Mouse (Mus musculus): Measurements from ENCODE around the gene Znhit2. TPM values are rescaled to one million over a fixed set of nuclear protein-coding genes. Genes with fewer than 3 reads are reported as not detected.

Gene Znhit2
- polyA plus RNA-seq, 1 experiment from 2014 or later, result 27.6 TPM

DNA sequence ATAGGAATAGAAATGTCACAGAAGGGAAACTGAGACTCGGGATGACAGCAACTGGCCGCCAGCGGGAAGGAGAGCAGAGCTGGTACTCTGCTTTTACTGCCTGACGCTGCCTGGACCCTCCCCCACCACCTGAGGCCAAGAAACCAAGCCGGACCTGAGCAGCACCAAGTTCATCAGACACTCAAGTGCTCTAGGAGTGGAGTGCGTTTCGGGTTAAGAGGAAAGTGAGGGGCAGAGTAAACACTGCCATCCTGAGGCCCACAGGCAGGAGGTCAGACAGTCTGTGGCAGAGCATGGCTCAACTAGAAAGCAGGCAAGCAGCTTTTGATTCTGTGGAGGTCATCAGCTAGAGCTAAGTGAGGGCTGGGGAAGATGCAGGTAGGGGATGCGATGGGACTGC, 37.9 kb upstream of the Znhit2 start:
- Histone ChIP-seq H3K9me3 (ENCODE audit: control insufficient read depth, low read depth, low read length) (no peaks in the 10 kb centered on the region), H3K36me3 (ENCODE audit: control insufficient read depth, insufficient read depth, low read length) (no peaks in the 10 kb centered on the region), H3K4me2 (replicated peaks; ENCODE audit: low read depth, low read length) (no peak overlapping the region), H3K9ac (replicated peaks; ENCODE audit: low read depth, low read length) (no peak overlapping the region), H3K27ac (ENCODE audit: low read length) (no peak overlapping the region), H3K4me3 (ENCODE audit: low read depth, low read length) (no peak overlapping the region), H3K27me3 (ENCODE audit: control insufficient read depth, insufficient read depth, low read length) (no peaks in the 10 kb centered on the region), H3K4me1 (ENCODE audit: control insufficient read depth, insufficient read depth, low read length) (no peaks in the 10 kb centered on the region)
- 53% methylated on average over 8 of the region's 8 CpGs for WGBS
- ATAC-seq (ENCODE audit: insufficient number of reproducible peaks, insufficient read depth, low FRiP score, low read depth), result no peak

- no peak overlapping the region for H3K4me2 ChIP-seq (replicated peaks; ENCODE audit: low read depth, low read length)
- no peaks in the 10 kb centered on the region for H3K27me3 ChIP-seq (ENCODE audit: control insufficient read depth, insufficient read depth, low read length)
- no peak overlapping the region for H3K27ac ChIP-seq (ENCODE audit: low read length)
- H3K4me1 ChIP-seq (ENCODE audit: control insufficient read depth, insufficient read depth, low read length), result no peaks in the 10 kb centered on the region
- H3K9me3 ChIP-seq (ENCODE audit: control insufficient read depth, low read depth, low read length), result no peaks in the 10 kb centered on the region
- no peak overlapping the region for H3K4me3 ChIP-seq (ENCODE audit: low read depth, low read length)
- no peaks in the 10 kb centered on the region for H3K36me3 ChIP-seq (ENCODE audit: control insufficient read depth, insufficient read depth, low read length)
- no peak overlapping the region for H3K9ac ChIP-seq (replicated peaks; ENCODE audit: low read depth, low read length)
- WGBS, result 85% methylated on average over 7 of the region's 7 CpGs
- ATAC-seq (ENCODE audit: insufficient number of reproducible peaks, insufficient read depth, low FRiP score, low read depth), result no peak
Observed at GRCm38 (mm10) chr19:6023930-6024329, 37.1 kb upstream of the Znhit2 start.

DNA sequence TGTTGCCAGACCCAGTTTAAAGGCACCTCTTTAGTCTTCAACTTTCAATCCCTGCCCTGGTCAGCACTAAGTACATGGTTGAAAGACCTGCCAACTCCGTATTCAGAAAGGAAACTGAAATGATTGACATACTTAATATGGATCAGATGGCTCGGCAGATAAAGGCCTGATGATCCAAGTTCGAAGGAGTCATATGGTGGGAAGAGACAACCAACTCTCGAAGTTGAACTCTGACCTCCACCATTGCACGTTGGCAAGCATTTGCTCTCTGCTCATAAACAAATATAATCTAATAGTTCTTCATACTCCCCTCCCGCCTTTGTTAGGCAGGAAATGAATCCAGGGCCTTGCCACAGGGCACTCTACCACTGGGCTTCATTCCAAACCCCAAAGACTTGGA, 32.0 kb upstream of the Znhit2 start:
- WGBS, result 79% methylated on average over 6 of the region's 6 CpGs
- Histone ChIP-seq H3K36me3 (ENCODE audit: control insufficient read depth, insufficient read depth, low read length) (no peaks in the 10 kb centered on the region), H3K9ac (replicated peaks; ENCODE audit: low read depth, low read length) (no peak overlapping the region)

GRCm38 (mm10) chr19:6029426-6029825, 31.6 kb upstream of the Znhit2 start:
- no peak for ATAC-seq (ENCODE audit: insufficient number of reproducible peaks, insufficient read depth, low FRiP score, low read depth)
- Histone ChIP-seq H3K9ac (replicated peaks; ENCODE audit: low read depth, low read length) (no peak overlapping the region), H3K27ac (ENCODE audit: low read length) (no peak overlapping the region), H3K36me3 (ENCODE audit: control insufficient read depth, insufficient read depth, low read length) (no peaks in the 10 kb centered on the region), H3K4me3 (ENCODE audit: low read depth, low read length) (no peak overlapping the region), H3K4me1 (ENCODE audit: control insufficient read depth, insufficient read depth, low read length) (no peaks in the 10 kb centered on the region), H3K27me3 (ENCODE audit: control insufficient read depth, insufficient read depth, low read length) (no peaks in the 10 kb centered on the region), H3K4me2 (replicated peaks; ENCODE audit: low read depth, low read length) (no peak overlapping the region), H3K9me3 (ENCODE audit: control insufficient read depth, low read depth, low read length) (no peaks in the 10 kb centered on the region)
- WGBS, result 73% methylated on average over 9 of the region's 9 CpGs

More for the DNA sequence above, 32.0 kb upstream of the Znhit2 start:
- no peak for ATAC-seq (ENCODE audit: insufficient number of reproducible peaks, insufficient read depth, low FRiP score, low read depth)
- Histone ChIP-seq H3K4me2 (replicated peaks; ENCODE audit: low read depth, low read length) (no peak overlapping the region), H3K27me3 (ENCODE audit: control insufficient read depth, insufficient read depth, low read length) (no peaks in the 10 kb centered on the region), H3K4me3 (ENCODE audit: low read depth, low read length) (no peak overlapping the region), H3K4me1 (ENCODE audit: control insufficient read depth, insufficient read depth, low read length) (no peaks in the 10 kb centered on the region), H3K9me3 (ENCODE audit: control insufficient read depth, low read depth, low read length) (no peaks in the 10 kb centered on the region), H3K27ac (ENCODE audit: low read length) (no peak overlapping the region)

GRCm38 (mm10) chr19:6030520-6031280, 30.3 kb upstream of the Znhit2 start:
- 66% methylated on average over 14 of the region's 14 CpGs for WGBS
- no peak overlapping the region for H3K4me2 ChIP-seq (replicated peaks; ENCODE audit: low read depth, low read length)
- no peaks in the 10 kb centered on the region for H3K36me3 ChIP-seq (ENCODE audit: control insufficient read depth, insufficient read depth, low read length)
- no peak overlapping the region for H3K27ac ChIP-seq (ENCODE audit: low read length)
- no peak overlapping the region for H3K4me3 ChIP-seq (ENCODE audit: low read depth, low read length)
- no peak overlapping the region for H3K9ac ChIP-seq (replicated peaks; ENCODE audit: low read depth, low read length)
- no peaks in the 10 kb centered on the region for H3K4me1 ChIP-seq (ENCODE audit: control insufficient read depth, insufficient read depth, low read length)
- no peaks in the 10 kb centered on the region for H3K27me3 ChIP-seq (ENCODE audit: control insufficient read depth, insufficient read depth, low read length)
- H3K9me3 ChIP-seq (ENCODE audit: control insufficient read depth, low read depth, low read length), result no peaks in the 10 kb centered on the region
- no peak for ATAC-seq (ENCODE audit: insufficient number of reproducible peaks, insufficient read depth, low FRiP score, low read depth)

GRCm38 (mm10) chr19:6035966-6036585, 24.9 kb upstream of the Znhit2 start:
- ATAC-seq (ENCODE audit: insufficient number of reproducible peaks, insufficient read depth, low FRiP score, low read depth), result no peak
- no peak overlapping the region for H3K27ac ChIP-seq (ENCODE audit: low read length)
- 70% methylated on average over 9 of the region's 9 CpGs for WGBS
- no peak overlapping the region for H3K4me3 ChIP-seq (ENCODE audit: low read depth, low read length)
- no peaks in the 10 kb centered on the region for H3K4me1 ChIP-seq (ENCODE audit: control insufficient read depth, insufficient read depth, low read length)
- no peaks in the 10 kb centered on the region for H3K27me3 ChIP-seq (ENCODE audit: control insufficient read depth, insufficient read depth, low read length)
- H3K36me3 ChIP-seq (ENCODE audit: control insufficient read depth, insufficient read depth, low read length), result no peaks in the 10 kb centered on the region
- H3K9ac ChIP-seq (replicated peaks; ENCODE audit: low read depth, low read length), result no peak overlapping the region
- H3K4me2 ChIP-seq (replicated peaks; ENCODE audit: low read depth, low read length), result no peak overlapping the region
- H3K9me3 ChIP-seq (ENCODE audit: control insufficient read depth, low read depth, low read length), result no peaks in the 10 kb centered on the region

- Histone ChIP-seq H3K4me1 (ENCODE audit: control insufficient read depth, insufficient read depth, low read length) (no peaks in the 10 kb centered on the region), H3K27me3 (ENCODE audit: control insufficient read depth, insufficient read depth, low read length) (no peaks in the 10 kb centered on the region), H3K4me2 (replicated peaks; ENCODE audit: low read depth, low read length) (no peak overlapping the region), H3K4me3 (ENCODE audit: low read depth, low read length) (no peak overlapping the region), H3K27ac (ENCODE audit: low read length) (no peak overlapping the region), H3K36me3 (ENCODE audit: control insufficient read depth, insufficient read depth, low read length) (no peaks in the 10 kb centered on the region), H3K9me3 (ENCODE audit: control insufficient read depth, low read depth, low read length) (no peaks in the 10 kb centered on the region), H3K9ac (replicated peaks; ENCODE audit: low read depth, low read length) (no peak overlapping the region)
- ATAC-seq (ENCODE audit: insufficient number of reproducible peaks, insufficient read depth, low FRiP score, low read depth), result no peak
Observed at GRCm38 (mm10) chr19:6037695-6038094, 23.3 kb upstream of the Znhit2 start.

DNA sequence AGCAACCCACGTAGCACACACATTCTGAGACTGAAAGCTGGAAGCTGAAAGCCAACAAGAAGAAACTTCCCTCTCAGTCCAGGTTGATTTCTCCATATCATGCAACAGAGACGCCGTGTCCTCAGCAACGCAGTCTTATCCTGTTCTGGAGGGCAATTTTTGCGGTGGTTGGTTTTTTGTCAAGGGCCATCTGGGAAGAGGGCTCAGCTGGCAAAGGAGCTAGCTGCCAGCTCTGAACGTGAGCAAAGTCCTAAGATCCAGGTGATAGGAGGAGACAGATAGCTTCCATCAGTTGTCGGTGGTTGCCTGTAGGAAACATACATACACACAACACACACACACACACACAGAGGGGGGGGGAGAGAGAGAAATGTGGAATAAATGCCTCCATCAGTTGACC, 22.7 kb upstream of the Znhit2 start:
- H3K4me1 ChIP-seq (ENCODE audit: control insufficient read depth, insufficient read depth, low read length), result no peaks in the 10 kb centered on the region
- H3K9me3 ChIP-seq (ENCODE audit: control insufficient read depth, low read depth, low read length), result no peaks in the 10 kb centered on the region
- H3K4me2 ChIP-seq (replicated peaks; ENCODE audit: low read depth, low read length), result no peak overlapping the region
- H3K9ac ChIP-seq (replicated peaks; ENCODE audit: low read depth, low read length), result no peak overlapping the region
- no peak for ATAC-seq (ENCODE audit: insufficient number of reproducible peaks, insufficient read depth, low FRiP score, low read depth)
- no peaks in the 10 kb centered on the region for H3K36me3 ChIP-seq (ENCODE audit: control insufficient read depth, insufficient read depth, low read length)
- no peak overlapping the region for H3K27ac ChIP-seq (ENCODE audit: low read length)
- no peak overlapping the region for H3K4me3 ChIP-seq (ENCODE audit: low read depth, low read length)
- 83% methylated on average over 7 of the region's 7 CpGs for WGBS
- no peaks in the 10 kb centered on the region for H3K27me3 ChIP-seq (ENCODE audit: control insufficient read depth, insufficient read depth, low read length)

GRCm38 (mm10) chr19:6040002-6040401, 21.0 kb upstream of the Znhit2 start:
- H3K9me3 ChIP-seq (ENCODE audit: control insufficient read depth, low read depth, low read length), result no peaks in the 10 kb centered on the region
- H3K4me1 ChIP-seq (ENCODE audit: control insufficient read depth, insufficient read depth, low read length), result peaks cover 1% of the 10 kb centered on the region; the same call in 1 of the 2 replicates
- no peak overlapping the region for H3K4me3 ChIP-seq (ENCODE audit: low read depth, low read length)
- no peaks in the 10 kb centered on the region for H3K36me3 ChIP-seq (ENCODE audit: control insufficient read depth, insufficient read depth, low read length)
- ATAC-seq (ENCODE audit: insufficient number of reproducible peaks, insufficient read depth, low FRiP score, low read depth), result no peak
- H3K27ac ChIP-seq (ENCODE audit: low read length), result no peak overlapping the region
- no peak overlapping the region for H3K9ac ChIP-seq (replicated peaks; ENCODE audit: low read depth, low read length)
- H3K4me2 ChIP-seq (replicated peaks; ENCODE audit: low read depth, low read length), result no peak overlapping the region
- H3K27me3 ChIP-seq (ENCODE audit: control insufficient read depth, insufficient read depth, low read length), result no peaks in the 10 kb centered on the region

Measured in stomach, embryonic 14.5 days (tissue).